Mouse (Mus musculus) urinary bladder, postnatal 4 days (tissue): ENCODE results near the gene Prkd3.

ENCODE experiments used
- DNase-seq, 2 experiments: peaks; one replicate each; pipeline ENCODE4 v3.0.0; 2021 to 2022; ENCODE audit warnings: low spot score in 2 of 2

The Prkd3 gene

DNA sequence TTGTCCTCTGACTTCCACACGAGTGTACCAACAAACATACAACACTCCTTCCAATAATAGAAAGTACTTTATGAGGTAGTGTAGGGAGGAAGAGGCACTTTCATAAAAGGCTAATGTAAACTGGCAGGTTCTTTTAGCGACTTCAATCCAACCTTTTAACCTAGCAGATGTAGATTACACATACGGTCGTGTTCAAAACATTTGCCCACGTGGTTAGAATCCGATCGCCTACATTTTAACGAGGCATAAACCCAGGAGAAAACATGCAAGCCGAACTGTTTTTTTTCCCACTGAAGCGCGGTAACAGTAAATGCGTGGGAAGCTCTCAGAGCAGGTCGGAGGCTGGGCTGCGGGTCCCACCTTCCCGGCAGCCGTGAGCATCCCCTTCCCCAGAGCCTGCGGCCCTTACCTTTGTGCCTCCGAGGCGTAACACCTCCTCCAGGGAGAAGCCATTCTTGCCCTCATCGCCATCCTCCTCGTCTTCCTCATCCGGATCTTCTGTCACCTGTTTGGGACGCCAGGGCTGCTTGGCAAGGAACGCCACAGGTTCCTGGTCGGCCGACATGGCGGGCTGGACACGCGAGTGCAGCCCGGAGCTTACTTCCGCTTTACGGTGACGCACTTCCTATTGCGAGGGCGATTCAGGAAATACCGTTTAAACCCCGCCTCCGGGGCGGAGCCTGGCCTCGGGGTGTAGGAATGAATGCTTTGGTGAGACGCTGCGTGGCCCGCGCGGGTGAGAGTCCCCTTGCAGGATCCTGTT is 84.0 kb downstream of the Prkd3 start, which contains the start of the genes Cebpz and Ndufaf7:
Gene Cebpz (minus strand): TSS at position 601 of the 763 bp plus-strand sequence.
Gene Ndufaf7 (plus strand): TSS at position 671 of the 763 bp plus-strand sequence.
- DNase-seq: peak; percentile 93 to 94

- DNase-seq: no peak
Measured at GRCm38 (mm10) chr17:78935857-78936256, 84.8 kb downstream of the Prkd3 start.

DNA sequence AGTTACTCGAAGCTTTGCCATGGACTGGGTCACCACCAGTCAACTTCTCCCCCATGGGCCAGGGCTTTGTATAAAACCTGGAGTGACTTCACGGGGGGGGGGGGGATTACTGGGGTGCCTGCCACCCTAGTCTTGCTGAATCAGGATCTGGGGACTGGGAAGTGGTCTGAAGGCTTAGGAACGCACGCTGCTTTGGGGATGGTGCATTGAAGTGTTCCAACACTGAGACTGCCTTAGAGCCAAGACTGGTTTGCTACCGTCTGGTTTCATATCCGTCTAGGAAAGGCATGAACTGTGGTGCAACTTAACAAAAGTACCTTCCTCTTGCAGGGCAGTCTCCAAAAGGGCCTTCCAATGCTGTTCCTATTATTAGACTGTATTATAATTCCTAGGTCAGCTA is 102.9 kb downstream of the Prkd3 start:
- DNase-seq: no peak

- no peak for DNase-seq
Measured at GRCm38 (mm10) chr17:78916899-78917298, 103.7 kb downstream of the Prkd3 start.

GRCm38 (mm10) chr17:78916369-78916813 is 104.2 kb downstream of the Prkd3 start, which contains the start of gene Cebpzos:
Gene Cebpzos (plus strand): TSS chr17:78916500.
- peak; percentile 80 to 81 for DNase-seq

DNA sequence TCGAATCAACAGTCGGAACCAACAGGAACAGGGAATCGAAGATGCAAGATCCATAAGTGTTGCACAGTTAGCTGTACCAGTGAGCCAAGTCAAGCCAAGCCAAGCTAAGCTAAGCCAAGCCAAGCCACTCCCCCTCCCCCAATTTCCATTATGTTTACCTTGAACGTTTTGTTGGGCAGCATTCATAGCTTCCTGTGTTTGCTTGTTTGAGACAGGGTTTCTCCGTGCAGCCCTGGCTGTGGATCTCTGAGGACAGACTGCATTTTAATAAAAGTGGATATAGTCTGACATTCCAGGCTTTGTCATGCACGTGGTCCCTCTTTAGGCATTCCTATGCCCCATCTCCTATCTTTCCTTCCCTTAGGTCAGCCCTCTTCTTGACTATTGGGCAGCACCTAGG is 104.8 kb downstream of the Prkd3 start:
- DNase-seq: no peak

GRCm38 (mm10) chr17:78913921-78914320 is 106.7 kb downstream of the Prkd3 start:
- DNase-seq: no peak

- DNase-seq: no peak
Measured at GRCm38 (mm10) chr17:78912861-78913281, 107.7 kb downstream of the Prkd3 start.

- DNase-seq: no peak
Measured at GRCm38 (mm10) chr17:78909374-78909773, 111.2 kb downstream of the Prkd3 start.

DNA sequence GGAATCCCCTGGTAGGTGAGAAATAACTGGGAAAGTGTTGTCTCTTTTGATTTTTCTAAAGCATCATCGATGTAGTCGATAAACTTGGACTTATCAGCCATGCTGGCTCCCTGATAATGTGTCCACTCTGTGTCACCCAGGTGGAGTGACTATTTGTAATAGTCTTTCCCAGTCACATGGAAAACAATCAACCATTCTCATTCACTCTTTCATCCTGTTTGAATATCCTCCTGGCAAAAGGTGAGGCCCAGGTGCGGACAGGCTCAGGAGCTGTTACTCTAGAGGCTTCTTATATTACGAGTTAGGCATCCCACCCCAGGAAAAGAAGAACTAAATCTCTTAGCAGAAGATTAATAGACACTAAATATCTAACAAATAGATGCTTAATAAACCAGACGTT is 113.7 kb downstream of the Prkd3 start, which contains the start of gene Sult6b1:
Gene Sult6b1 (minus strand): TSS at position 101 of the 400 bp plus-strand sequence.
- DNase-seq: no peak

DNA sequence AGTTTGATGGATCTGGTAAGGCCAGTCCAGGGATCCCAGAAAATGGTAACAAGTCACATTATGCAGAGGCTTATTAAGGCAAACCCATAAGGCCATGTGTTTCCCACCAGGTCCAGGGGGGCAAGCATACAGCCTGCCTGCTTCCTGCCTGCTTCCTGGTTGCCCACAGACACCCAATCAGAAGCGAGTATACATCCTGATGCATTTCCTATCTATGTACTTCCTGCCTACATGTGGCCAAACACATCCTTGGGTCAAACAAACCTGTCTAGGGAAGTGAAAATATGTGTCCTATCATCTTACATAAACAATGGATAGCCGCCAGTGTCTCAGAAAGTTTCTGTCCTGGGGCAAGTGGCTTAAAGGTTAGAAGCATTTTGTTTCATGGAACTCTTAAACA is 117.5 kb downstream of the Prkd3 start:
- no peak for DNase-seq
